Mouse (Mus musculus): Measurements from ENCODE around the gene Mrpl11. TPM values are rescaled to one million over a fixed set of nuclear protein-coding genes. Genes with fewer than 3 reads are reported as not detected.

Mrpl11 gene
- polyA plus RNA-seq, 1 experiment, result 27.3 TPM

GRCm38 (mm10) chr19:4968236-4968635, 6.3 kb downstream of the Mrpl11 start:
- WGBS, result 79% methylated on average over 2 of the region's 2 CpGs
- TF ChIP-seq CTCF (IDR thresholded peaks at IDR 0.05; ENCODE audit: borderline replicate concordance, control insufficient read depth, extremely low read depth, insufficient read depth, low read length, poor library complexity), result no peak
- TF ChIP-seq POLR2A (IDR thresholded peaks at IDR 0.05; ENCODE audit: control insufficient read depth, extremely low read depth, insufficient read depth, low read length, poor library complexity), result no peak

GRCm38 (mm10) chr19:4981767-4982166, 19.8 kb downstream of the Mrpl11 start:
- TF ChIP-seq POLR2A (IDR thresholded peaks at IDR 0.05; ENCODE audit: control insufficient read depth, extremely low read depth, insufficient read depth, low read length, poor library complexity), result no peak
- no peak for TF ChIP-seq CTCF (IDR thresholded peaks at IDR 0.05; ENCODE audit: borderline replicate concordance, control insufficient read depth, extremely low read depth, insufficient read depth, low read length, poor library complexity)
- no peak overlapping the region for H3K4me3 ChIP-seq (ENCODE audit: control insufficient read depth, insufficient read depth, low read length)
- H3K27ac ChIP-seq (ENCODE audit: control insufficient read depth, insufficient read depth, low read length), result no peak overlapping the region
- DNase-seq, result peak; percentile 40
- H3K27me3 ChIP-seq (ENCODE audit: control insufficient read depth, insufficient read depth, low read length), result no peaks in the 10 kb centered on the region
- no peaks in the 10 kb centered on the region for H3K36me3 ChIP-seq (ENCODE audit: control insufficient read depth, insufficient read depth, low read length)
- peaks cover 12% of the 10 kb centered on the region for H3K4me1 ChIP-seq (replicated peaks; ENCODE audit: control insufficient read depth, insufficient read depth, low read length)

More at GRCm38 (mm10) chr19:4968236-4968635, 6.3 kb downstream of the Mrpl11 start:
- Histone ChIP-seq H3K36me3 (ENCODE audit: control insufficient read depth, insufficient read depth, low read length) (no peaks in the 10 kb centered on the region), H3K4me3 (ENCODE audit: control insufficient read depth, insufficient read depth, low read length) (no peak overlapping the region), H3K27me3 (ENCODE audit: control insufficient read depth, insufficient read depth, low read length) (no peaks in the 10 kb centered on the region), H3K27ac (ENCODE audit: control insufficient read depth, insufficient read depth, low read length) (no peak overlapping the region), H3K4me1 (replicated peaks; ENCODE audit: control insufficient read depth, insufficient read depth, low read length) (no peaks in the 10 kb centered on the region)
- no peak for DNase-seq

DNA sequence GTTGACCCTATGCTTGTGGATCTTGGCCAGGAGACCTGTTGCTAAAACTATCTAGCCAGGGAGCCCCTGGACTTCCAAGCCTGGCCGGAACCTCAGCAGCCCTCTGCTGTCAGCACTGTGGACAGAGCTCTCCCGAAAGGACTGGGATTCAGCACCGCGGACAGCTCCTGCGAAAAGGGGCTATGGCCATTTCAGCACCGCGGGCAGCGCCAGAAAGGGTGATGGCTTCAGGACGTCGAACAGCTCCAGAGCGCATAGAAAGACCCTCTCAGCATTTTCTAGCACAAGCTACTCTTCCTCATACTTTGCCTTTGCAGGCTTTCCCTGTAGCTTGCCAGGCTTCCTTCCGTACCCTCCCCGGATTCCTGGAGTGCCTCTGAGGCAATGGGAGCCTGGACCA, 27.1 kb downstream of the Mrpl11 start:
- H3K27ac ChIP-seq (ENCODE audit: control insufficient read depth, insufficient read depth, low read length), result no peak overlapping the region
- DNase-seq, result peak; percentile 89

GRCm38 (mm10) chr19:4989434-4990255, 27.7 kb downstream of the Mrpl11 start:
- Histone ChIP-seq H3K4me3 (ENCODE audit: control insufficient read depth, insufficient read depth, low read length) (no peak overlapping the region), H3K27me3 (ENCODE audit: control insufficient read depth, insufficient read depth, low read length) (no peaks in the 10 kb centered on the region; the same call in 1 of the 2 replicates), H3K36me3 (ENCODE audit: control insufficient read depth, insufficient read depth, low read length) (no peaks in the 10 kb centered on the region), H3K4me1 (replicated peaks; ENCODE audit: control insufficient read depth, insufficient read depth, low read length) (no peaks in the 10 kb centered on the region; the same call in 1 of the 2 replicates), H3K27ac (ENCODE audit: control insufficient read depth, insufficient read depth, low read length) (no peak overlapping the region)
- WGBS, result 28% methylated on average over 47 of the region's 47 CpGs
- no peak for DNase-seq
- TF ChIP-seq CTCF (IDR thresholded peaks at IDR 0.05; ENCODE audit: borderline replicate concordance, control insufficient read depth, extremely low read depth, insufficient read depth, low read length, poor library complexity) (no peak), POLR2A (IDR thresholded peaks at IDR 0.05; ENCODE audit: control insufficient read depth, extremely low read depth, insufficient read depth, low read length, poor library complexity) (no peak)

More for the DNA sequence above, 27.1 kb downstream of the Mrpl11 start:
- Histone ChIP-seq H3K27me3 (ENCODE audit: control insufficient read depth, insufficient read depth, low read length) (no peaks in the 10 kb centered on the region; the same call in 1 of the 2 replicates), H3K4me1 (replicated peaks; ENCODE audit: control insufficient read depth, insufficient read depth, low read length) (no peaks in the 10 kb centered on the region; the same call in 1 of the 2 replicates), H3K36me3 (ENCODE audit: control insufficient read depth, insufficient read depth, low read length) (no peaks in the 10 kb centered on the region), H3K4me3 (ENCODE audit: control insufficient read depth, insufficient read depth, low read length) (no peak overlapping the region)
- WGBS, result 5% methylated on average over 13 of the region's 13 CpGs
- TF ChIP-seq POLR2A (IDR thresholded peaks at IDR 0.05; ENCODE audit: control insufficient read depth, extremely low read depth, insufficient read depth, low read length, poor library complexity) (no peak), CTCF (IDR thresholded peaks at IDR 0.05; ENCODE audit: borderline replicate concordance, control insufficient read depth, extremely low read depth, insufficient read depth, low read length, poor library complexity) (peak; percentile 39; the same call in 1 of the 2 replicates)

DNA sequence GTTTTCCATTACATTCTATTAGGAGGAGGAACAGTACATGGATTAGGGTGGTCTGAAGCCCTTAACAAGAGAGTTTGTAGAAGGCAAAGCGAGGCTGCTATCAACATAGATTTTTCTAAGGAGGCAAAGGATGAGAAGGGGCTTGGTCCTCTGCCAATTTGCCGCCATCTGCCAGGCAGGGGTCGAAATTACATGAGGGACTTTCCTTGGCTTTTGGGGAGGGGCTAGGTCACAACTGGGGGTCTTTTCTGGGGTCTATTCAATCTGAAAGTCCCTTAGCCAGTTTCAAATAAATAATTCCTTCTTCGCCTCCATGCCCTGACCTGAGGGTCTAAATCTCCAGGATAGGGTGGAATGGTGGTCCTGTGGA, 28.3 kb downstream of the Mrpl11 start, which contains the start of gene Npas4:
Npas4 (minus strand) TSS at position 61 of the 370 bp plus-strand sequence.
- Histone ChIP-seq H3K36me3 (ENCODE audit: control insufficient read depth, insufficient read depth, low read length) (no peaks in the 10 kb centered on the region), H3K4me1 (replicated peaks; ENCODE audit: control insufficient read depth, insufficient read depth, low read length) (no peaks in the 10 kb centered on the region; the same call in 1 of the 2 replicates), H3K27me3 (ENCODE audit: control insufficient read depth, insufficient read depth, low read length) (no peaks in the 10 kb centered on the region; the same call in 1 of the 2 replicates), H3K4me3 (ENCODE audit: control insufficient read depth, insufficient read depth, low read length) (no peak within 1 kb of the TSS), H3K27ac (ENCODE audit: control insufficient read depth, insufficient read depth, low read length) (no peak within 1 kb of the TSS)
- 37% methylated on average over 4 of the region's 4 CpGs for WGBS
- DNase-seq, result no peak
- no peak for TF ChIP-seq POLR2A (IDR thresholded peaks at IDR 0.05; ENCODE audit: control insufficient read depth, extremely low read depth, insufficient read depth, low read length, poor library complexity)
- TF ChIP-seq CTCF (IDR thresholded peaks at IDR 0.05; ENCODE audit: borderline replicate concordance, control insufficient read depth, extremely low read depth, insufficient read depth, low read length, poor library complexity), result no peak

GRCm38 (mm10) chr19:4990716-4991115, 28.8 kb downstream of the Mrpl11 start:
- Histone ChIP-seq H3K27me3 (ENCODE audit: control insufficient read depth, insufficient read depth, low read length) (no peaks in the 10 kb centered on the region; the same call in 1 of the 2 replicates), H3K4me1 (replicated peaks; ENCODE audit: control insufficient read depth, insufficient read depth, low read length) (no peaks in the 10 kb centered on the region; the same call in 1 of the 2 replicates), H3K36me3 (ENCODE audit: control insufficient read depth, insufficient read depth, low read length) (no peaks in the 10 kb centered on the region), H3K4me3 (ENCODE audit: control insufficient read depth, insufficient read depth, low read length) (no peak overlapping the region), H3K27ac (ENCODE audit: control insufficient read depth, insufficient read depth, low read length) (no peak overlapping the region)
- no peak for DNase-seq
- TF ChIP-seq POLR2A (IDR thresholded peaks at IDR 0.05; ENCODE audit: control insufficient read depth, extremely low read depth, insufficient read depth, low read length, poor library complexity) (no peak), CTCF (IDR thresholded peaks at IDR 0.05; ENCODE audit: borderline replicate concordance, control insufficient read depth, extremely low read depth, insufficient read depth, low read length, poor library complexity) (no peak)
- 5% methylated on average over 22 of the region's 22 CpGs for WGBS

Measured in thymus, adult 2 months (tissue).